Mouse (Mus musculus) midbrain, embryonic 12.5 days (tissue): ENCODE results near the gene Tdrkh. TPM values are rescaled to one million over a fixed set of nuclear protein-coding genes. Genes with fewer than 3 reads are reported as not detected.

Experiments used
- ATAC-seq: fragments of 200-750 bp; cut with Nextera tagmentation; 2 replicates; pipeline ENCODE4 v1.8.0; 2017; ENCODE audit warnings: low read depth, moderate TSS enrichment, moderate library complexity; ENCODE audit not compliant: low FRiP score
- H3K27ac ChIP-seq: fragments of 300-500 bp; sonication (generic); replicated peaks from 2 replicates; pipeline ENCODE4 v1.5.1; 2016; ENCODE audit warnings: mild to moderate bottlenecking
- H3K27me3 ChIP-seq: fragments of 300-500 bp; sonication (generic); 2 replicates; pipeline ENCODE4 v1.6.1; 2016; ENCODE audit warnings: mild to moderate bottlenecking
- H3K36me3 ChIP-seq: fragments of 300-500 bp; sonication (generic); 2 replicates; pipeline ENCODE4 v1.6.1; 2016
- H3K4me1 ChIP-seq: fragments of 300-500 bp; sonication (generic); 2 replicates; pipeline ENCODE4 v1.6.1; 2016
- H3K4me2 ChIP-seq: fragments of 300-500 bp; sonication (generic); replicated peaks from 2 replicates; pipeline ENCODE4 v1.6.1; 2016; ENCODE audit warnings: mild to moderate bottlenecking, moderate library complexity
- H3K4me3 ChIP-seq: fragments of 300-500 bp; sonication (generic); 2 replicates; pipeline ENCODE4 v1.5.1; 2016; ENCODE audit warnings: mild to moderate bottlenecking
- H3K9ac ChIP-seq: fragments of 300-500 bp; sonication (generic); replicated peaks from 2 replicates; pipeline ENCODE4 v1.6.1; 2016; ENCODE audit warnings: mild to moderate bottlenecking, moderate library complexity
- H3K9me3 ChIP-seq: fragments of 300-500 bp; sonication (generic); 2 replicates; pipeline ENCODE4 v1.6.1; 2016; ENCODE audit warnings: mild to moderate bottlenecking
- WGBS: fragments of 180-500 bp; shearing (Covaris S2); methylation state at CpG from one replicate; pipeline ENCODE4 v1.1.7; 2016; 5-methylcytosine and 5-hydroxymethylcytosine counted together
- polyA plus RNA-seq: library from polyadenylated mRNA; unstranded; fragments of >200 nt; fragmentation: Nextera tagmentation; extraction: Ambion mirVana; gene quantifications from 2 replicates; pipeline ENCODE4 v1.2.1, GENCODE M21; 2016

Tdrkh gene
- 54.7 and 63.6 TPM in 2 replicates for polyA plus RNA-seq

DNA sequence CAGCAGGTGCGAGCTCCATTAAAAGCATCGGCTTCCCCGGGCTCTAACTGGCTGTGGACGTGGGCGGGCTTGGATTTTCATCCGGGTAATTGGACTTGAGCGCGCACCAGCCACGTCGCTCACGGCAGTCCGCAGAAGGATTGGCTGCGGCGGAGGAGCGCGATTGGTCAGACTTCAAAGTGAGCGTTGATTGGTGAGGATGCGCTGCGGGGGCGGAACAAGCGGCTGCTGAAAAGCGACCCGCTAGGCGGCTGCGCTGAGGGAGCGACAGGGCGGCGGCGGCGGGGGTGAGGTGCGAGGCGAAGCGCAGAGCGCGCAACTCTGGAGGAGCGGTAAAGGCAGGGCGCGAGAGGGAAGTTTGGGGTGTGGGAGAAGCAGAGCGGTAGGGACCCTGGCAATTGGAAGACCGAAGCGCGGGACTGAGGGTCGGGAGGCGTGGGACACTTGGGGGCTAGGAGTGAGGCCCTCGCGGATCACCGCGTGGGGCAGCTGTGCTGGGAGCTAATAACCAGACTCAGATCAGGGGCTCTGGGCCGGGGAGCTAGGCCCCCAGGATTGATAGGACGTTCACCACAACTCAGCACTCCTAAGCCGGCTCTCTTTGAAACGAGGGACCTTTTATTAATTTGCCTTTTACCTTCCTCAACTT is at the start of gene Tdrkh:
Gene Tdrkh, plus strand, starts transcription at position 243 of the 649 bp plus-strand sequence.
- WGBS: 10% methylated on average over 52 of the region's 52 CpGs
- Histone ChIP-seq H3K9me3 (no peaks in the 10 kb centered on the region), H3K4me3 (peak within 1 kb of the TSS; percentile 61), H3K36me3 (no peaks in the 10 kb centered on the region), H3K4me2 (peak within 1 kb of the TSS; percentile 67), H3K27me3 (no peaks in the 10 kb centered on the region), H3K9ac (peak within 1 kb of the TSS; percentile 69), H3K27ac (peak within 1 kb of the TSS; percentile 76), H3K4me1 (peaks cover 5% of the 10 kb centered on the region)
- peak; percentile 99 for ATAC-seq

- WGBS: 5% methylated on average over 96 of the region's 97 CpGs
- peaks cover 11% of the 10 kb centered on the region; the same call in 1 of the 2 replicates for H3K4me1 ChIP-seq
- no peaks in the 10 kb centered on the region for H3K9me3 ChIP-seq
- no peaks in the 10 kb centered on the region for H3K36me3 ChIP-seq
- H3K9ac ChIP-seq: peak overlapping the region; percentile 80
- H3K27me3 ChIP-seq: peaks cover 48% of the 10 kb centered on the region
- ATAC-seq: peak; percentile 83
- H3K4me3 ChIP-seq: peak overlapping the region; percentile 53
- H3K4me2 ChIP-seq: peak overlapping the region; percentile 90
- H3K27ac ChIP-seq: peak overlapping the region; percentile 63
These were observed 49.6 kb upstream of the Tdrkh start for GRCm38 (mm10) chr3:94363291-94364153.

- peak overlapping the region; percentile 53 for H3K4me3 ChIP-seq
- H3K4me1 ChIP-seq: peaks cover 11% of the 10 kb centered on the region; the same call in 1 of the 2 replicates
- H3K9me3 ChIP-seq: no peaks in the 10 kb centered on the region
- ATAC-seq: no peak; the same call in none of the 2 replicates
- peak overlapping the region; percentile 90 for H3K4me2 ChIP-seq
- H3K9ac ChIP-seq: peak overlapping the region; percentile 80
- 4% methylated on average over 23 of the region's 23 CpGs for WGBS
- peak overlapping the region; percentile 63 for H3K27ac ChIP-seq
- no peaks in the 10 kb centered on the region for H3K36me3 ChIP-seq
- H3K27me3 ChIP-seq: peaks cover 48% of the 10 kb centered on the region
These were observed 48.9 kb upstream of the Tdrkh start for GRCm38 (mm10) chr3:94364154-94364526.

- whole genome bisulfite sequencing: 21% methylated on average over 3 of the region's 3 CpGs
- no peaks in the 10 kb centered on the region for H3K9me3 ChIP-seq
- no peak overlapping the region for H3K4me2 ChIP-seq
- H3K4me3 ChIP-seq: no peak overlapping the region
- no peaks in the 10 kb centered on the region for H3K36me3 ChIP-seq
- peaks cover 13% of the 10 kb centered on the region for H3K4me1 ChIP-seq
- no peak overlapping the region for H3K27ac ChIP-seq
- H3K9ac ChIP-seq: no peak overlapping the region
- peaks cover 50% of the 10 kb centered on the region for H3K27me3 ChIP-seq
- ATAC-seq: peak; percentile 32
These were observed 46.3 kb upstream of the Tdrkh start for GRCm38 (mm10) chr3:94366761-94367160.

GRCm38 (mm10) chr3:94367511-94367910 is 45.6 kb upstream of the Tdrkh start:
- H3K4me3 ChIP-seq: no peak overlapping the region
- no peaks in the 10 kb centered on the region for H3K9me3 ChIP-seq
- no peak overlapping the region for H3K27ac ChIP-seq
- peaks cover 17% of the 10 kb centered on the region for H3K4me1 ChIP-seq
- no peak overlapping the region for H3K4me2 ChIP-seq
- 76% methylated on average over 6 of the region's 6 CpGs for WGBS
- H3K9ac ChIP-seq: no peak overlapping the region
- H3K36me3 ChIP-seq: no peaks in the 10 kb centered on the region
- peaks cover 43% of the 10 kb centered on the region for H3K27me3 ChIP-seq
- ATAC-seq: no peak

- H3K4me1 ChIP-seq: peaks cover 25% of the 10 kb centered on the region
- WGBS: 68% methylated on average over 6 of the region's 6 CpGs
- H3K27me3 ChIP-seq: peaks cover 44% of the 10 kb centered on the region
These were observed 44.4 kb upstream of the Tdrkh start for GRCm38 (mm10) chr3:94368631-94369030.

DNA sequence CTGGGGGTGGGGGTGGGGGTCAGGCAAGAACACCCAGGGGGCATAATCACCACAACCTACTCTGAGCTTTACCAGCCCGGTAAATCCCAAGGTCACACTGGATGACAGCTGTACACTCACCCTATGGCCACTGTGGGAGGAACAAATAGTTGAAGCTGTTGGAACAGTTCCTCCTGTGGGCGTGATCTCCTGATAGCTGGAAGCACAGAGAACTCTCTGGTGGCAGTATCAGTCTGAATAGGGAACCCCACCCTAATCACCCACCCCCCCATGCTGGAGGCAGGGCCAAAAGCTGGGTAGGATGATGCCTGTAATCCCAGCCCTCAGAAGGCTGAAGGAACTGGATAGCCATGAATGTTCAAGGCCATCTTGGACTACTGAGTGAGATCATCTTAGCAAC is 43.4 kb upstream of the Tdrkh start:
- Histone ChIP-seq H3K36me3 (no peaks in the 10 kb centered on the region), H3K27ac (no peak overlapping the region), H3K27me3 (peaks cover 39% of the 10 kb centered on the region), H3K4me1 (peaks cover 24% of the 10 kb centered on the region), H3K9ac (no peak overlapping the region), H3K9me3 (no peaks in the 10 kb centered on the region), H3K4me2 (no peak overlapping the region), H3K4me3 (no peak overlapping the region)
- ATAC-seq: no peak
- 69% methylated on average over 2 of the region's 2 CpGs for WGBS

More at GRCm38 (mm10) chr3:94368631-94369030, 44.4 kb upstream of the Tdrkh start:
- Histone ChIP-seq H3K9ac (no peak overlapping the region), H3K9me3 (no peaks in the 10 kb centered on the region), H3K36me3 (no peaks in the 10 kb centered on the region), H3K4me3 (no peak overlapping the region), H3K4me2 (no peak overlapping the region), H3K27ac (no peak overlapping the region)
- no peak for ATAC-seq

DNA sequence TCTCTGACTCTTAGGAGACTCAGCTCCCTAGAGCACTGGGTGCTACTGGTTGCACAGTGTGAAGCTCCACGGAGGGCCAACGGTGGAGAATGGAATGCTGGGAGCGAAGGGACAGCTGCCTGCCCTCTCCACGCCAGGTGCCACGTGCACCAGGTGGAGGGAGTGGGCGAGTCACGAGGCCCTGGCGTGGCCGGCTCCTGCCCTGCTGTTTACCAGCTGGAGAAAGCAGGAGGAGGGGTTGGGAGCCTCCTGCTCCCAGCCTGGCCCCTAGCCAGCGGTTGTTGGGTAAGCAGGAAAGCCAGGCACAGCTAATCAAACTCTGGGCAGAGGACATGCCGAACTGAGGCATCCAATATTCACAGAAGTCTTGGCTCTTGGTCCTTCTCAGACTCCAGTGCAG is 41.4 kb upstream of the Tdrkh start:
- 7% methylated on average over 11 of the region's 11 CpGs for WGBS
- Histone ChIP-seq H3K27me3 (peaks cover 27% of the 10 kb centered on the region), H3K4me2 (peak overlapping the region; percentile 30), H3K9ac (no peak overlapping the region), H3K9me3 (no peaks in the 10 kb centered on the region), H3K4me1 (peaks cover 24% of the 10 kb centered on the region), H3K36me3 (no peaks in the 10 kb centered on the region), H3K27ac (no peak overlapping the region), H3K4me3 (no peak overlapping the region)
- peak; percentile 17; the same call in 1 of the 2 replicates for ATAC-seq

DNA sequence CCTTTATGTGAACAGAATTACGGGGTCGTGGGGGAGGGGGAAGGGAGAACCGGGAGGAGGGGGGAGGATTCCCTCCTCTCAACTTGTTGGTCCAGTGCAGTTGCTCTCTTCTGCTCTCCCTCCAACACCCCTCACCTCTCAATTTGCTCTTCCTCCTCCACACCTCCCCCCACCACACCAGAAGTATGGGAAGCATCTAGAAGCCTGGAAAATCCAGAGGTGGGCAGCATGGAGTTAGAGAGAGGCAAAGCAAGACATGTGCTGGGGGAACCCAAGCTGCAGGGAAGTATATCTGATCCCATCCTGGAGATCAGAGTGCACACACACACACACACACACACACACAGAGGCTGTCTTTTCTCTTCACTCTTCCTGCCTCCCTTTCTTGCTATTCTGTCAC is 41.0 kb upstream of the Tdrkh start:
- peak; percentile 6; the same call in 1 of the 2 replicates for ATAC-seq
- WGBS: 0% methylated on average over 1 of the region's 3 CpGs

GRCm38 (mm10) chr3:94372641-94373040 is 40.4 kb upstream of the Tdrkh start, which contains the start of gene Rorc:
Rorc (plus strand) TSS chr3:94372794.
- Histone ChIP-seq H3K27ac (no peak within 1 kb of the TSS), H3K27me3 (peaks cover 34% of the 10 kb centered on the region), H3K36me3 (no peaks in the 10 kb centered on the region), H3K4me1 (peaks cover 29% of the 10 kb centered on the region), H3K9me3 (no peaks in the 10 kb centered on the region), H3K4me2 (peak within 1 kb of the TSS; percentile 45), H3K9ac (no peak within 1 kb of the TSS; the same call in 1 of the 2 replicates), H3K4me3 (peak within 1 kb of the TSS; percentile 10; the same call in 1 of the 2 replicates)
- ATAC-seq: 0 out of 2 replicates have a peak, but pooled peaks have one; percentile 5
- 15% methylated on average over 5 of the region's 5 CpGs for WGBS

More for the DNA sequence above, 41.0 kb upstream of the Tdrkh start:
- no peaks in the 10 kb centered on the region for H3K36me3 ChIP-seq
- H3K27ac ChIP-seq: no peak overlapping the region
- no peak overlapping the region for H3K9ac ChIP-seq
- peak overlapping the region; percentile 30 for H3K4me2 ChIP-seq
- peaks cover 26% of the 10 kb centered on the region for H3K4me1 ChIP-seq
- H3K4me3 ChIP-seq: no peak overlapping the region
- peaks cover 30% of the 10 kb centered on the region for H3K27me3 ChIP-seq
- no peaks in the 10 kb centered on the region for H3K9me3 ChIP-seq

DNA sequence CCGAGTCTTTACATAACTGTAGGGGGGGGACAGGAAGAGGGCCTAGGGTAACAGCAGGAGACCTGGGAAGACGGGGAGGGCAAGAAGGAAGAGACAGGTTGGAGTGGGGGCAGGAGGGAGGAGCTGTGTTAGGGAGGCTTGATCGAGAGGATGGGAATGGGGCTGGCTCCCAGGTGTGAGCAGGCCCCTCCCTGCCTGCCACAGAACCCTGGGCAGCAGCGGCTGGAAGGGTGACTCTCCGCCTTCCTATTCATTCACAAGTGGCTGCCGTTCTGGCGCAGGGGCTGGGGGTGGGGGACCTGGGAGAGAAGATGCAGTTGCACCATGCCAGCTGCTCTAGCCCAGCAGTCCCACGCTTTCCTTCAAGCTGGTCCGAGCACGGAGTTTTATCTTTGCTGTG is 40.0 kb upstream of the Tdrkh start:
- WGBS: 3% methylated on average over 10 of the region's 10 CpGs

More for the DNA sequence above, 40.0 kb upstream of the Tdrkh start:
- Histone ChIP-seq H3K27ac (no peak overlapping the region), H3K4me1 (peaks cover 29% of the 10 kb centered on the region), H3K9me3 (no peaks in the 10 kb centered on the region), H3K4me2 (peak overlapping the region; percentile 45), H3K9ac (no peak overlapping the region; the same call in 1 of the 2 replicates), H3K4me3 (peak overlapping the region; percentile 10; the same call in 1 of the 2 replicates), H3K27me3 (peaks cover 34% of the 10 kb centered on the region), H3K36me3 (no peaks in the 10 kb centered on the region)
- peak; percentile 38 for ATAC-seq
